Mouse (Mus musculus): ENCODE results near the gene Plekhm3. TPM values are rescaled to one million over a fixed set of nuclear protein-coding genes. Genes with fewer than 3 reads are reported as not detected.
A peak's percentile ranks its signal among the peaks of the same experiment; 100 is the strongest.

The Plekhm3 gene
- total and polyA plus RNA-seq, 3 experiments, result 3.0 to 25.8 (median 8.0) TPM

- no peak for TF ChIP-seq GATA1 (IDR thresholded peaks at IDR 0.05; ENCODE audit: borderline replicate concordance, low read length)
- H3K4me3 ChIP-seq (ENCODE audit: low read depth, low read length), result no peak overlapping the region
- ATAC-seq (ENCODE audit: extremely low read depth, insufficient number of reproducible peaks, low FRiP score, poor library complexity, severe bottlenecking), result no peak
- no peak for DNase-seq (ENCODE audit: low spot score)
- no peaks in the 10 kb centered on the region for H3K9me3 ChIP-seq (replicated peaks)
- H3K36me3 ChIP-seq (replicated peaks), result no peaks in the 10 kb centered on the region
- H3K4me1 ChIP-seq (ENCODE audit: insufficient read depth, low read depth, low read length), result peaks cover 25% of the 10 kb centered on the region
- H3K27me3 ChIP-seq (ENCODE audit: insufficient read depth, low read length), result peaks cover 14% of the 10 kb centered on the region
Observed at GRCm38 (mm10) chr1:64742741-64743408, 213.7 kb downstream of the Plekhm3 start.

GRCm38 (mm10) chr1:64738661-64739082, 218.0 kb downstream of the Plekhm3 start:
- peak; percentile 75 for DNase-seq (ENCODE audit: low spot score)
- no peak for TF ChIP-seq CTCF (IDR thresholded peaks at IDR 0.05; ENCODE audit: low read depth, low read length)
- no peak for TF ChIP-seq POLR2AphosphoS5 (IDR thresholded peaks at IDR 0.05; ENCODE audit: insufficient replicate concordance, low read depth, low read length)
- no peak for TF ChIP-seq GATA1 (IDR thresholded peaks at IDR 0.05; ENCODE audit: borderline replicate concordance, low read length)
- no peak for TF ChIP-seq TAL1 (conservative IDR thresholded peaks at IDR 0.05; ENCODE audit: low read depth, low read length)
- no peak for TF ChIP-seq GATA2 (IDR thresholded peaks at IDR 0.05; ENCODE audit: borderline replicate concordance, low read depth, low read length)
- peak; percentile 51 for ATAC-seq (ENCODE audit: extremely low read depth, insufficient number of reproducible peaks, low FRiP score, poor library complexity, severe bottlenecking)
- Histone ChIP-seq H3K4me3 (ENCODE audit: low read depth, low read length) (peak overlapping the region; percentile 90), H3K4me1 (ENCODE audit: insufficient read depth, low read depth, low read length) (peaks cover 58% of the 10 kb centered on the region), H3K27me3 (ENCODE audit: insufficient read depth, low read length) (no peaks in the 10 kb centered on the region), H3K9me3 (replicated peaks) (no peaks in the 10 kb centered on the region), H3K36me3 (replicated peaks) (peaks cover 19% of the 10 kb centered on the region)

GRCm38 (mm10) chr1:64738180-64738555, 218.5 kb downstream of the Plekhm3 start:
- DNase-seq (ENCODE audit: low spot score) (peak; percentile 23), ATAC-seq (ENCODE audit: extremely low read depth, insufficient number of reproducible peaks, low FRiP score, poor library complexity, severe bottlenecking) (peak; percentile 0; the same call in 1 of the 2 replicates)
- Histone ChIP-seq H3K9me3 (replicated peaks) (no peaks in the 10 kb centered on the region), H3K4me1 (ENCODE audit: insufficient read depth, low read depth, low read length) (peaks cover 62% of the 10 kb centered on the region), H3K4me3 (ENCODE audit: low read depth, low read length) (peak overlapping the region; percentile 90), H3K36me3 (replicated peaks) (peaks cover 19% of the 10 kb centered on the region), H3K27me3 (ENCODE audit: insufficient read depth, low read length) (no peaks in the 10 kb centered on the region)
- TF ChIP-seq TAL1 (conservative IDR thresholded peaks at IDR 0.05; ENCODE audit: low read depth, low read length) (no peak), GATA2 (IDR thresholded peaks at IDR 0.05; ENCODE audit: borderline replicate concordance, low read depth, low read length) (no peak), POLR2AphosphoS5 (IDR thresholded peaks at IDR 0.05; ENCODE audit: insufficient replicate concordance, low read depth, low read length) (no peak), CTCF (IDR thresholded peaks at IDR 0.05; ENCODE audit: low read depth, low read length) (no peak), GATA1 (IDR thresholded peaks at IDR 0.05; ENCODE audit: borderline replicate concordance, low read length) (no peak)

- Histone ChIP-seq H3K27me3 (ENCODE audit: insufficient read depth, low read length) (no peaks in the 10 kb centered on the region), H3K4me1 (ENCODE audit: insufficient read depth, low read depth, low read length) (peaks cover 63% of the 10 kb centered on the region), H3K9me3 (replicated peaks) (no peaks in the 10 kb centered on the region), H3K36me3 (replicated peaks) (peaks cover 22% of the 10 kb centered on the region), H3K4me3 (ENCODE audit: low read depth, low read length) (peak within 1 kb of the TSS; percentile 90)
- ATAC-seq (ENCODE audit: extremely low read depth, insufficient number of reproducible peaks, low FRiP score, poor library complexity, severe bottlenecking) (peak; percentile 64), DNase-seq (ENCODE audit: low spot score) (peak; percentile 93)
- no peak for TF ChIP-seq TAL1 (conservative IDR thresholded peaks at IDR 0.05; ENCODE audit: low read depth, low read length)
Observed at GRCm38 (mm10) chr1:64737502-64738179, 219.0 kb downstream of the Plekhm3 start, which contains the start of gene Fzd5. Gene Fzd5, minus strand, starts transcription at chr1:64737751.

GRCm38 (mm10) chr1:64736681-64737501, 219.7 kb downstream of the Plekhm3 start:
- H3K4me3 ChIP-seq (ENCODE audit: low read depth, low read length), result peak overlapping the region; percentile 90
- no peaks in the 10 kb centered on the region for H3K27me3 ChIP-seq (ENCODE audit: insufficient read depth, low read length)
- peak; percentile 58 for DNase-seq (ENCODE audit: low spot score)
- ATAC-seq (ENCODE audit: extremely low read depth, insufficient number of reproducible peaks, low FRiP score, poor library complexity, severe bottlenecking), result no peak
- no peaks in the 10 kb centered on the region for H3K9me3 ChIP-seq (replicated peaks)
- peaks cover 26% of the 10 kb centered on the region for H3K36me3 ChIP-seq (replicated peaks)
- no peak for TF ChIP-seq TAL1 (conservative IDR thresholded peaks at IDR 0.05; ENCODE audit: low read depth, low read length)
- peaks cover 69% of the 10 kb centered on the region for H3K4me1 ChIP-seq (ENCODE audit: insufficient read depth, low read depth, low read length)

Other genes with a start within 250 kb of the Plekhm3 start
- gene Fzd5, start 219.1 kb downstream of the Plekhm3 start, total RNA-seq (2014; fragmentation: Nextera tagmentation), result 8.6 and 9.6 TPM in 2 replicates
- gene Fzd5, start 219.1 kb downstream of the Plekhm3 start, total RNA-seq (2017), result 3.1 and 4.4 TPM in 2 replicates
- 23.2 and 24.0 TPM in 2 replicates for gene Fzd5, start 219.1 kb downstream of the Plekhm3 start, polyA plus RNA-seq (2012)
- gene Akr1cl, start 75.9 kb upstream of the Plekhm3 start, total RNA-seq (2014; fragmentation: Nextera tagmentation), result not detected in 2 replicates
- gene Akr1cl, start 75.9 kb upstream of the Plekhm3 start, total RNA-seq (2017), result 0.27 and 0.46 TPM in 2 replicates
- not detected in 2 replicates for gene Akr1cl, start 75.9 kb upstream of the Plekhm3 start, polyA plus RNA-seq (2012)
- gene Cryge, start 94.3 kb upstream of the Plekhm3 start, total RNA-seq (2014; fragmentation: Nextera tagmentation), result not detected in 2 replicates
- gene Cryge, start 94.3 kb upstream of the Plekhm3 start, total RNA-seq (2017), result 0.76 TPM in 1 of 2 replicates, not detected in the other
- not detected in 2 replicates for gene Cryge, start 94.3 kb upstream of the Plekhm3 start, polyA plus RNA-seq (2012)
- not detected in 2 replicates for gene Crygd, start 106.6 kb upstream of the Plekhm3 start, total RNA-seq (2014; fragmentation: Nextera tagmentation)
- gene Crygd, start 106.6 kb upstream of the Plekhm3 start, total RNA-seq (2017), result 0.49 TPM in 1 of 2 replicates, not detected in the other
- gene Crygd, start 106.6 kb upstream of the Plekhm3 start, polyA plus RNA-seq (2012), result not detected in 2 replicates
- not detected in 2 replicates for gene Crygc, start 116.9 kb upstream of the Plekhm3 start, total RNA-seq (2014; fragmentation: Nextera tagmentation)
- gene Crygc, start 116.9 kb upstream of the Plekhm3 start, total RNA-seq (2017), result not detected in 2 replicates
- gene Crygc, start 116.9 kb upstream of the Plekhm3 start, polyA plus RNA-seq (2012), result not detected in 2 replicates
- not detected in 2 replicates for gene Crygb, start 125.5 kb upstream of the Plekhm3 start, total RNA-seq (2014; fragmentation: Nextera tagmentation)
- not detected in 2 replicates for gene Crygb, start 125.5 kb upstream of the Plekhm3 start, total RNA-seq (2017)
- not detected in 2 replicates for gene Crygb, start 125.5 kb upstream of the Plekhm3 start, polyA plus RNA-seq (2012)
- gene Cryga, start 146.5 kb upstream of the Plekhm3 start, total RNA-seq (2014; fragmentation: Nextera tagmentation), result not detected in 2 replicates
- not detected in 2 replicates for gene Cryga, start 146.5 kb upstream of the Plekhm3 start, total RNA-seq (2017)
- not detected in 2 replicates for gene Cryga, start 146.5 kb upstream of the Plekhm3 start, polyA plus RNA-seq (2012)
- not detected in 2 replicates for gene Gm28845, start 162.7 kb upstream of the Plekhm3 start, total RNA-seq (2014; fragmentation: Nextera tagmentation)
- not detected in 2 replicates for gene Gm28845, start 162.7 kb upstream of the Plekhm3 start, total RNA-seq (2017)
- not detected in 2 replicates for gene Gm28845, start 162.7 kb upstream of the Plekhm3 start, polyA plus RNA-seq (2012)
- gene D630023F18Rik, start 166.4 kb upstream of the Plekhm3 start, total RNA-seq (2014; fragmentation: Nextera tagmentation), result 1.1 TPM in 1 of 2 replicates, not detected in the other
- gene D630023F18Rik, start 166.4 kb upstream of the Plekhm3 start, total RNA-seq (2017), result 0.05 and 0.06 TPM in 2 replicates
- gene D630023F18Rik, start 166.4 kb upstream of the Plekhm3 start, polyA plus RNA-seq (2012), result 0.07 TPM in 1 of 2 replicates, not detected in the other
- 24.2 and 29.9 TPM in 2 replicates for gene Idh1, start 229.7 kb upstream of the Plekhm3 start, total RNA-seq (2014; fragmentation: Nextera tagmentation)
- gene Idh1, start 229.7 kb upstream of the Plekhm3 start, total RNA-seq (2017), result 102 and 111 TPM in 2 replicates
- 1.2 and 1.9 TPM in 2 replicates for gene Idh1, start 229.7 kb upstream of the Plekhm3 start, polyA plus RNA-seq (2012)
- 81.1 and 84.0 TPM in 2 replicates for gene Pikfyve, start 229.9 kb upstream of the Plekhm3 start, total RNA-seq (2014; fragmentation: Nextera tagmentation)
- 81.3 and 95.4 TPM in 2 replicates for gene Pikfyve, start 229.9 kb upstream of the Plekhm3 start, total RNA-seq (2017)
- gene Pikfyve, start 229.9 kb upstream of the Plekhm3 start, polyA plus RNA-seq (2012), result 54.1 and 56.3 TPM in 2 replicates

All from G1E (cell line).